Mouse (Mus musculus) testis, adult 2 months (tissue): Measurements from ENCODE around the gene Ppil1.

ENCODE experiments used
- CTCF ChIP-seq: fragments of 200-500 bp; IDR thresholded peaks from 2 replicates; pipeline ENCODE4 v1.5.1; 2012; ENCODE audit warnings: low read depth, mild to moderate bottlenecking, inconsistent platforms, low read length, moderate library complexity; ENCODE audit not compliant: control insufficient read depth, insufficient read depth, insufficient replicate concordance
- POLR2A ChIP-seq: fragments of 200-500 bp; IDR thresholded peaks from 2 replicates; pipeline ENCODE4 v1.6.1; 2012; ENCODE audit warnings: low read depth, mild to moderate bottlenecking, inconsistent platforms, low read length, moderate library complexity; ENCODE audit not compliant: control insufficient read depth

DNA sequence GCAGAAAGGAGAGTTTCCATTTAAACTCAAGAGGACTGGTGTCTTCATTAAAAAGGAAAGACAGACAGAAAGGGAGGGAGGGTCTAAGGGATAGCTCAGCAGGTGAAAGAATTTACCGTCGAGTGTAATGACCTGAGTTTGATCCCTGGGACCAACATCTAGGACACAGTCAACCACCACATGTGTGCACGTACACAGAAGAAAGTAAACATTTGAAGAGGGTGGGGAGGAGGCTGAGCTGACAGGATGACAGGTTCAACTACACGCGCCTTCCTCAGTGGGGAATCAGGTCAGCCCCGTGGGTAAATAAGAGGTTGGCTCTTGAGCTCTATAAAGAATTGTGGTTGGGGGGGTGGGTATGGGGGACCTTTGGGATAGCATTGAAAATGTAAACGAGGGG lies 9.2 kb upstream of the Ppil1 start:
- TF ChIP-seq CTCF (no peak), POLR2A (no peak)
